Mouse (Mus musculus): ENCODE measurements at regions not wholly inside any gene's neighbourhood (a gene's known extent, or its start where the extent isn't known, plus 50 kb on each side); places are given as distances from the start of the nearest gene placed in this dataset.
"Not testable (repeated sequence)": the region's sequence is repeated elsewhere in the genome, so short reads cannot be mapped to it uniquely, and the experiment has no call there.

DNA sequence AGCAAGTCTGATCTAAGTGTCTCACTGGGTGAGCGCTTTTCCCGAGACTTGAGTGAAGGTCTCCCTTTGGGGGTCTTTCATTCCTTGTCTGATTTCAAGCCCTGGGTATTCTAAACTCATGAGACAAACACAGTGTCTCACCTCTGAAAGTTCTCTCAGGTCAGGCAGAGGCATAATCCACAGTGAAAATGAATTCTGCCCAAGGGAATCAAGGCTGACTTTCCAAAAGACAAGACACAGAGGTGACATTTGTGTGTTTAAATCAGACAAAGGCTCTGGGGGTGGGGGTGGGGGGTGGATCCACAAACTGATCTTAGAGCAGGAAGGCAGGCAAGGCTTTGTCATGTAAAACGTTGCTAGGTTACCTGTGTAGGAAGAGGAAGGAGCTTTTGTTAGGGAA is 107.0 kb upstream of the 2410141K09Rik start:
- not testable (repeated sequence) for TF ChIP-seq CTCF, EP300 (IDR thresholded peaks at IDR 0.05)
